Mouse (Mus musculus): ENCODE data around the gene Sp2. TPM values are rescaled to one million over a fixed set of nuclear protein-coding genes. Genes with fewer than 3 reads are reported as not detected.

Sp2 gene
- polyA plus RNA-seq, 1 experiment from 2014 or later = 18.9 TPM

DNA sequence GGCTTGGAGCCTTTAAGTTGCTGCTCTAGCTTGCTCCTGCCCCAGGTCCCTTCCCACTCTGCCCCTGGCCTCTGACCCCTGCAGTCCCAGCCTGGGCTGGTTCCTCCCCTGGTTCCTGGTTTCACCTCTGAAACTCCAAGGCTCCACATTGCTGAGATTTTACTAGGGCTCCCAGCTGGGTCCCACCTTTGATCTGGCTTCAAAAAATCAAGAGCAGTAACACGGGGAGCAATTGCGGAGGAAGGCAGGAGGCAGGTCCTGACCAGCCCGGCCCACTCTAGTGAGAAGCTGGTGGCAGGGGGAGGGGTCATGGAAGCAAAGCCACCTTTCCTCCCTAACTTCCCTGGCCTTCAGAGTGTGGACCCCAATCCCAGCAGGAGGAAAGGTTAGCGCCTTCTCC lies 2.1 kb upstream of the Sp2 start:
- no peak overlapping the region for H3K4me3 ChIP-seq (ENCODE audit: low read depth, low read length)
- 34% methylated on average over 4 of the region's 4 CpGs for WGBS
- H3K27ac ChIP-seq (ENCODE audit: low read depth, low read length) = no peak overlapping the region
- no peak overlapping the region for H3K4me2 ChIP-seq
- H3K9ac ChIP-seq (ENCODE audit: low read depth, low read length) = no peak overlapping the region
- H3K9me3 ChIP-seq (ENCODE audit: control insufficient read depth, low read length) = no peaks in the 10 kb centered on the region
- H3K36me3 ChIP-seq (ENCODE audit: control insufficient read depth, insufficient read depth, low read length) = no peaks in the 10 kb centered on the region
- H3K4me1 ChIP-seq (replicated peaks; ENCODE audit: control insufficient read depth, insufficient read depth, low read length) = peaks cover 11% of the 10 kb centered on the region
- no peak for DNase-seq (ENCODE audit: low spot score)
- ATAC-seq (replicated peaks; ENCODE audit: low FRiP score) = no peak
- peaks cover 46% of the 10 kb centered on the region for H3K27me3 ChIP-seq (replicated peaks; ENCODE audit: control insufficient read depth, insufficient read depth, low read length)

DNA sequence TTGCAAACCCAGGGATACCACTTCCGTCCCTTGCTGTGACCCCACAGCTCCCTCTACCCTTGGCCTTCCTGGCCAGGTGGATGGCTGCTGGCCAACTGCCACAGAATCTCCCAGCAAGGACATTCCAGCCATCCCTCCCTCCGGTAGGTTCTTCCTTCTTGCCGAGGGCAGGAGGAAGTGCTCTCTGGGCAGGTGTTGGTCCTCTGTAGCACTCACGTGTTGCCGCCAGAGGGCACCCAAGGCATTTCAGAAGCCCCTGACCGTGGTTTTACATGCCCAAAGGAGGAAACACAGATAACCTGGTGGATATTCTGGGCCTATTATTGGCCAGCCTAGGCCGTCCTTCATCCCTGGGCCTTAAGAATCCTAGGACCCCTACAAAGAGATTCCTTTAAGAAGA lies 404 bp downstream of the Sp2 start:
- peaks cover 12% of the 10 kb centered on the region for H3K4me1 ChIP-seq (replicated peaks; ENCODE audit: control insufficient read depth, insufficient read depth, low read length)
- H3K36me3 ChIP-seq (ENCODE audit: control insufficient read depth, insufficient read depth, low read length) = no peaks in the 10 kb centered on the region
- H3K27ac ChIP-seq (ENCODE audit: low read depth, low read length) = no peak overlapping the region
- DNase-seq (ENCODE audit: low spot score) (peak; percentile 78), ATAC-seq (replicated peaks; ENCODE audit: low FRiP score) (no peak)
- H3K4me2 ChIP-seq = peak overlapping the region; percentile 14; the same call in 1 of the 2 replicates
- H3K9me3 ChIP-seq (ENCODE audit: control insufficient read depth, low read length) = no peaks in the 10 kb centered on the region
- H3K9ac ChIP-seq (ENCODE audit: low read depth, low read length) = no peak overlapping the region
- H3K4me3 ChIP-seq (ENCODE audit: low read depth, low read length) = no peak overlapping the region
- WGBS = 6% methylated on average over 7 of the region's 7 CpGs
- peaks cover 35% of the 10 kb centered on the region for H3K27me3 ChIP-seq (replicated peaks; ENCODE audit: control insufficient read depth, insufficient read depth, low read length)

DNA sequence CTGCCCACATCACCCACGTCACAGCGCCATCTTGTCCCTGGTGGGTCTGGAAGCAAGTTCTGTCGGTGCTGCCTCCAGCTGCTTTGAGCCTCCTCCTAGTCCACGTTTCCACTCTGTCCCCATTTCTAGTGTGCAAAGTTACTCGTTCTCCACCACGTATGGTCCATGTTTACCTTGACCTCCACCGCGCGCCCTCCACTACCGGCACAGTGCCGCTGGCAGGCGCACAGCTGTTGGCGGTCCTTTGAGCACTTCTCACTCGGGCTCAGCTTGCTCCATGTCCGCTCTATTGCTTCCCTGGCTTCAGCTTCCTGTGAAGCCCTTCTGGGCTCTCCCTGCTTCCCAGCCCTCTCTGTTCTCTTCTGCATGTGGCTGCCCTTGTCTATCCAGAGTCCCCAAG lies 1.3 kb downstream of the Sp2 start:
- no peak overlapping the region for H3K27ac ChIP-seq (ENCODE audit: low read depth, low read length)
- H3K27me3 ChIP-seq (replicated peaks; ENCODE audit: control insufficient read depth, insufficient read depth, low read length) = peaks cover 26% of the 10 kb centered on the region
- no peaks in the 10 kb centered on the region for H3K36me3 ChIP-seq (ENCODE audit: control insufficient read depth, insufficient read depth, low read length)
- no peak for ATAC-seq (replicated peaks; ENCODE audit: low FRiP score)
- no peak for DNase-seq (ENCODE audit: low spot score)
- 64% methylated on average over 15 of the region's 15 CpGs for WGBS
- H3K9me3 ChIP-seq (ENCODE audit: control insufficient read depth, low read length) = no peaks in the 10 kb centered on the region
- no peak overlapping the region for H3K4me3 ChIP-seq (ENCODE audit: low read depth, low read length)
- H3K9ac ChIP-seq (ENCODE audit: low read depth, low read length) = no peak overlapping the region
- no peak overlapping the region for H3K4me2 ChIP-seq
- H3K4me1 ChIP-seq (replicated peaks; ENCODE audit: control insufficient read depth, insufficient read depth, low read length) = peaks cover 14% of the 10 kb centered on the region

DNA sequence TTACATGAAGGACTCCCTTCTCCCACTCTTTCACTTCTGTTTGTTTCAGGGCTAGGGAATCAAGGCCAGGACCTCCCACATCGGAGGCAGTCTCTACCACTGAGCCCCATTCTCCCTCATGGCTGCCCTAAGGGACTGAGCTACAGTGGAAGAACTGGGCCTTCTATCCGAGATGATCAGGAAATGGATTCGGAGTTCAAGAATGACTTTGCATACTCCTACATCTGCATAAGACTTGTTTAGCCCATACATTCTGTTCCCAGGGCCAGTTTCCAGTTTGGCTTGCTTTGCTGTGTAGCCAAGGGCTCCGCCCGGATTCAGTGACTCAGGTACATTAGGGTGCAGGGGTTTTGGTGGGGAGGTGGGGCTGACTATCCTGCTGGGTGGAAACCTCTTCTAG lies 2.7 kb downstream of the Sp2 start:
- no peaks in the 10 kb centered on the region for H3K9me3 ChIP-seq (ENCODE audit: control insufficient read depth, low read length)
- H3K27ac ChIP-seq (ENCODE audit: low read depth, low read length) = no peak overlapping the region
- ATAC-seq (replicated peaks; ENCODE audit: low FRiP score) = no peak
- 77% methylated on average over 5 of the region's 5 CpGs for WGBS
- no peak overlapping the region; the same call in 1 of the 2 replicates for H3K4me2 ChIP-seq
- H3K27me3 ChIP-seq (replicated peaks; ENCODE audit: control insufficient read depth, insufficient read depth, low read length) = peaks cover 16% of the 10 kb centered on the region
- no peaks in the 10 kb centered on the region for H3K36me3 ChIP-seq (ENCODE audit: control insufficient read depth, insufficient read depth, low read length)
- no peak overlapping the region for H3K4me3 ChIP-seq (ENCODE audit: low read depth, low read length)
- peaks cover 26% of the 10 kb centered on the region for H3K4me1 ChIP-seq (replicated peaks; ENCODE audit: control insufficient read depth, insufficient read depth, low read length)
- no peak overlapping the region for H3K9ac ChIP-seq (ENCODE audit: low read depth, low read length)
- DNase-seq (ENCODE audit: low spot score) = no peak

DNA sequence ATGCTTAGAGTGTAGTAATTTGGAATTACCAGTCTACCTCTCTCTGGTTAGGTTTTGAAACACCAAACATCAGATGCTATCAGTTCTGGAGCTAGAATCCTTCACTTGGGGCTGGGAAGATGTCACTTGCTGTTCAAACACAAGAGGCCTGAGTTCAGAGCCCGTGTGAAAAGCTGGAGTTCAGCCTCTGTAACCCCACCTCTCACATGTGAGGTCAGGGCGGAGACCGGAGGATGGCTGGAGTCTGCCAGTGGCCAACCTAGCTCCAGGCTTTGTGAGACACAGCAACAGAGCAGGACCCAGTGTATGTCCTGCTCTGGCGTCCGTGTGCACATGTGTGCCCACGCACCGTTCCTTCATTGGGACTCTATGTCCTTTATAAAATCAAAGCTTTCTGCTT lies 3.4 kb downstream of the Sp2 start:
- no peak overlapping the region for H3K4me3 ChIP-seq (ENCODE audit: low read depth, low read length)
- H3K9me3 ChIP-seq (ENCODE audit: control insufficient read depth, low read length) = no peaks in the 10 kb centered on the region
- no peak overlapping the region for H3K4me2 ChIP-seq
- ATAC-seq (replicated peaks; ENCODE audit: low FRiP score) = no peak
- WGBS = 85% methylated on average over 7 of the region's 7 CpGs
- H3K27me3 ChIP-seq (replicated peaks; ENCODE audit: control insufficient read depth, insufficient read depth, low read length) = peaks cover 10% of the 10 kb centered on the region
- peaks cover 29% of the 10 kb centered on the region for H3K4me1 ChIP-seq (replicated peaks; ENCODE audit: control insufficient read depth, insufficient read depth, low read length)
- no peak for DNase-seq (ENCODE audit: low spot score)
- no peak overlapping the region for H3K27ac ChIP-seq (ENCODE audit: low read depth, low read length)
- 0 out of 2 replicates have a peak overlapping the region, but pooled peaks have one; percentile 22 for H3K9ac ChIP-seq (ENCODE audit: low read depth, low read length)
- H3K36me3 ChIP-seq (ENCODE audit: control insufficient read depth, insufficient read depth, low read length) = no peaks in the 10 kb centered on the region

DNA sequence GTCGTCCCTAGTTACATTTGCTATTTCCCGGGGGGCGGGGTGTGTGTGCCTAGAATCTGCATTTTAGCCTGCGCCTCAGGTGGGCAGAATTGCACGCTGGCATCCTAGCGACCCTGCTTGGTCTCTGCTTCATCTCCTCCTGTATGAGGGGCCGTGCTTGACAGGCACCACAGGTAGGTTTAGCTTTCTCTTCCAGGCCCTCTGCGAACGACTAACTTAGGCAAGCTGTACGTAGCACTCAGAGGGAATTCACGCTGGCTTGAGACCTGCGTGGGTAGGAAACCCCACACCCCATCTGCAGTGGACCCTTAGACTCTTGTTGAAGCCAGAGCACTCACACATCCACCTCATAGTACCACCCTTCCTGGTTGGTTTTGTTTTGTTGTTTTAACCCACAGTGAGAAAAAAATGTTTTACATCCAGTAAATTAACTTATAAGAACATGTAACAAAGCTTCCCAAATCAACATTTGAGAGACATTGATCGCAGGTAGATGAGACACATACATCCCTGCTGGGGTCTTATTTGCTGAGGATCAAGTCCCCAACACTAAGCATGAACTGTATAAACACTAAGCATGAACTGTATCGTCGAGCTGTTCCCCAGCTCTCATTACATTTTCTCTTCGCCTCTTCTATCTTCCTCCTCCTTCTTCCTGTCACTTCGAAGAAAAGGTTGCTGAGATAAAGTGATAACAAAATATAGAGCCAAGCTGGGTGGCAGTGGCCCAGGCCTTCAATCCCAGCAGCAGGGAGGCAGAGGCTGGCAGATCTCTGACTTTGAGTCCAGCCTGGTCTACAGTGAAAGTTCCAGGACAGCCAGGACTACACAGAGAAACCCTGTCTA lies 4.1 kb downstream of the Sp2 start:
- Histone ChIP-seq H3K27ac (ENCODE audit: low read depth, low read length) (peak overlapping the region; percentile 82), H3K36me3 (ENCODE audit: control insufficient read depth, insufficient read depth, low read length) (no peaks in the 10 kb centered on the region), H3K4me1 (replicated peaks; ENCODE audit: control insufficient read depth, insufficient read depth, low read length) (peaks cover 30% of the 10 kb centered on the region), H3K27me3 (replicated peaks; ENCODE audit: control insufficient read depth, insufficient read depth, low read length) (peaks cover 4% of the 10 kb centered on the region; the same call in 1 of the 2 replicates), H3K9me3 (ENCODE audit: control insufficient read depth, low read length) (no peaks in the 10 kb centered on the region), H3K9ac (ENCODE audit: low read depth, low read length) (peak overlapping the region; percentile 77), H3K4me2 (peak overlapping the region; percentile 95), H3K4me3 (ENCODE audit: low read depth, low read length) (peak overlapping the region; percentile 72)
- 23% methylated on average over 17 of the region's 17 CpGs for WGBS
- no peak for ATAC-seq (replicated peaks; ENCODE audit: low FRiP score)
- no peak for DNase-seq (ENCODE audit: low spot score)

DNA sequence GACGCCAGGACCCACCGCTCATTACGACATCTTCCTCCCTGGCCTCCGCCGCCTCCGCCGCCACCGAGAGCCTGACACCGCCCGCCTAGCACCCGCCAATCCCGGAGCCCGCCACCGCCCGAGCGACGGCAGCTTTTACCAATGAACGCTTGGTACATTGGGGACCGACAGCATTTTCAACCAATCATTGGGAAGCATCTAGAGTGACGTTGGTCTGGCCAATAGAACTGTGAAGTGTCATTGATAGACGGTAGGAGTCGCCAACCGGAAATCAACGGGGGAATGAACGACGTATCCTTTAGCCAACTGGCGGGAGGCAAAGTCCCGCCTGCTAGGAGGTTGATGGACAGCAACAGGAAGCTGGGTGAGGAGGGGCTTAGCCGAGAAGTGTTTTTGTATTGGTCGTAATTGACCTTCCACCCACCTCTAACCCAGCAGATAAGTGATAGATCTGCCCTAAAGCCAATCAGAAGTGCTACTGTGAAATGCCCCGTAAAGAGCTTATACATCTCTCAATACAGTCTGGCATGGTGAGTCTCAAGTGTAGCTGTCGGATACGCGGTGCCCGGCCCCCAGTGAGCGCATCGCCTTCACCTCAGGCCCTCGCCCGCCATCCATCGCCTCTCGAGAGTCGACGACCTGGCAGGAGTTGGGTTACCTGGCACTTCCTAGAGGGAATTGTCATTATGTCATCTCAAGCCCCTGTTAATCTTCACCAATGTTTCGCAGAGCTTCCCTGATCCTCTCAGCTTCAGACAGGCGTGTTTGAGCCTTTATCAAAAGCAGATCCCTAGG lies 5.0 kb downstream of the Sp2 start:
- ATAC-seq (replicated peaks; ENCODE audit: low FRiP score) = peak; percentile 94
- Histone ChIP-seq H3K9ac (ENCODE audit: low read depth, low read length) (peak overlapping the region; percentile 86), H3K27me3 (replicated peaks; ENCODE audit: control insufficient read depth, insufficient read depth, low read length) (no peaks in the 10 kb centered on the region), H3K36me3 (ENCODE audit: control insufficient read depth, insufficient read depth, low read length) (no peaks in the 10 kb centered on the region), H3K4me3 (ENCODE audit: low read depth, low read length) (peak overlapping the region; percentile 72), H3K27ac (ENCODE audit: low read depth, low read length) (peak overlapping the region; percentile 82), H3K4me2 (peak overlapping the region; percentile 95), H3K4me1 (replicated peaks; ENCODE audit: control insufficient read depth, insufficient read depth, low read length) (peaks cover 30% of the 10 kb centered on the region), H3K9me3 (ENCODE audit: control insufficient read depth, low read length) (no peaks in the 10 kb centered on the region)
- peak; percentile 99 for DNase-seq (ENCODE audit: low spot score)
- WGBS = under 1% methylated on average over 45 of the region's 45 CpGs

DNA sequence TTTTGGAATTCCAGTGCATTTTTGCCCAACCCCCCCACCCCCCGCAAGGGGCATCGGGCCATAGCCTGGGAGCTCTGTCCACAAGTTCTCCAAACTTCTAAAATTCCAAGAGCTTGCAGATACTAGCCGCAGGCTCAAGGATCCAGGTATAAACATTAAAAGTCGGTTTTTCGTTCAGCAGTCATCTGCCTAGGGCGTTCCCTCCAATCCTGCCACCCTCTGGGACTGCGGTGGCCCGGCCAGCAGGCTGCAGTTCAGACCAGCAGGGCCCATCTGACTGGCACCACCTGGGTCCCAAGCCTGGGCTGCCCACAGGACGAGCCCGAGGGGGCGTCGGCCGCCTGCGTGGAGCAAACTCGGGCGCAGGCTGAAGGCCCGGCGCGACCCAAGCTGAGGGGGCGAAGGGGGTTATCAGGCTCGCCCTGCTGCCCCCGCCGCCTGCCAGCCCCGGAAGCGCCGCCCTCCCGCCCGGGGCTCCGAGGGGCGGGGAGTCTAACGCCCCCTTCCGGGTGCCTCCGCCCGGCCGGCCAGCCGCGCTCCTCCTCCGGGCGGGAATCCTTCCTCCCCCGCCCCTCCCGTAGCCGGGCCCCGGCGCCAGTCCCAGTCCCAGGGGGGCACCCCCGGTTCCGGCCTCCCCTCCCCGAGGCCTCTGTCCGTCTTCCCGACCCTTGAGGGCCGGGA lies 5.7 kb downstream of the Sp2 start:
- peak overlapping the region; percentile 72 for H3K4me3 ChIP-seq (ENCODE audit: low read depth, low read length)
- no peaks in the 10 kb centered on the region for H3K36me3 ChIP-seq (ENCODE audit: control insufficient read depth, insufficient read depth, low read length)
- peak overlapping the region; percentile 81 for H3K27ac ChIP-seq (ENCODE audit: low read depth, low read length)
- DNase-seq (ENCODE audit: low spot score) (peak; percentile 92), ATAC-seq (replicated peaks; ENCODE audit: low FRiP score) (peak; percentile 74)
- H3K4me1 ChIP-seq (replicated peaks; ENCODE audit: control insufficient read depth, insufficient read depth, low read length) = peaks cover 30% of the 10 kb centered on the region
- H3K9me3 ChIP-seq (ENCODE audit: control insufficient read depth, low read length) = no peaks in the 10 kb centered on the region
- peak overlapping the region; percentile 88 for H3K4me2 ChIP-seq
- 2% methylated on average over 49 of the region's 50 CpGs for WGBS
- H3K9ac ChIP-seq (ENCODE audit: low read depth, low read length) = peak overlapping the region; percentile 86
- H3K27me3 ChIP-seq (replicated peaks; ENCODE audit: control insufficient read depth, insufficient read depth, low read length) = no peaks in the 10 kb centered on the region
